Mouse (Mus musculus) stomach, adult 2 months (tissue): ENCODE data around the gene Anxa6. TPM values are rescaled to one million over a fixed set of nuclear protein-coding genes. Genes with fewer than 3 reads are reported as not detected.

Source experiments
- polyA plus RNA-seq: library from polyadenylated mRNA; depleted of rRNA; stranded (reverse); fragments of >200 nt; gene quantifications from 2 replicates; pipeline ENCODE4 v1.2.3, GENCODE M21; 2012; rRNA removed

Gene Anxa6
- 32.6 and 33.5 TPM in 2 replicates for polyA plus RNA-seq

DNA sequence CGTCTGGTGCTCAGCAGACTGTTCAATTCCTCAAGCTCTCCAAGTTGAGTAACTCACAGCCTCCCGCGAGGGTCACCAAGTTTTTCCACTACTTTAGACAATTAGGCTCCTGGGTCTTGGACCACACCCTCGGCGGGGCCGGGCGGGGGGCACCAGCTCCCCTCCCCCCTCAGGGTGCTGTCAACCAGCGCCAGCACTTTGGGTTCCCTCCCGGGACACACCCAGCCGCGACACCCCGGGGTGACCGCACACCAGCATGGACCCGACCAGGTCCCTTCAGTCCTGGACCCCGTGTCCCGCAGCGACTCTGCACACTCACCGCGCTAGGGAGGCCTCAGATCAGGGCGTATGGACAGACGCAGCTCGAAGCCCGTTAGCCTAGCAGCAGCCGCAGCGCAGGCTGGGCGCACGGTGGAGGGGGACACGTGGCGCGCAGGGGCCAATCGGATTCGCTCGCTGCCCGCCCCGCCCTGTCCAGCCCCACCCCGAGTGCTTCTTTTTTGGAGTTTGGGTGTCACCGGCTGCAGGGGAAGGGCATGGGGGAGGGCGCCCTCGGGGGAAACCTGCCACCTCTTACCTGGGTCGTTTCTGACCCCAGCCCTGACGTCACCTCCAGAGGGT, at the start of gene Anxa6:
TSS of gene Anxa6 (minus strand) at position 406 of the 621 bp plus-strand sequence.

DNA sequence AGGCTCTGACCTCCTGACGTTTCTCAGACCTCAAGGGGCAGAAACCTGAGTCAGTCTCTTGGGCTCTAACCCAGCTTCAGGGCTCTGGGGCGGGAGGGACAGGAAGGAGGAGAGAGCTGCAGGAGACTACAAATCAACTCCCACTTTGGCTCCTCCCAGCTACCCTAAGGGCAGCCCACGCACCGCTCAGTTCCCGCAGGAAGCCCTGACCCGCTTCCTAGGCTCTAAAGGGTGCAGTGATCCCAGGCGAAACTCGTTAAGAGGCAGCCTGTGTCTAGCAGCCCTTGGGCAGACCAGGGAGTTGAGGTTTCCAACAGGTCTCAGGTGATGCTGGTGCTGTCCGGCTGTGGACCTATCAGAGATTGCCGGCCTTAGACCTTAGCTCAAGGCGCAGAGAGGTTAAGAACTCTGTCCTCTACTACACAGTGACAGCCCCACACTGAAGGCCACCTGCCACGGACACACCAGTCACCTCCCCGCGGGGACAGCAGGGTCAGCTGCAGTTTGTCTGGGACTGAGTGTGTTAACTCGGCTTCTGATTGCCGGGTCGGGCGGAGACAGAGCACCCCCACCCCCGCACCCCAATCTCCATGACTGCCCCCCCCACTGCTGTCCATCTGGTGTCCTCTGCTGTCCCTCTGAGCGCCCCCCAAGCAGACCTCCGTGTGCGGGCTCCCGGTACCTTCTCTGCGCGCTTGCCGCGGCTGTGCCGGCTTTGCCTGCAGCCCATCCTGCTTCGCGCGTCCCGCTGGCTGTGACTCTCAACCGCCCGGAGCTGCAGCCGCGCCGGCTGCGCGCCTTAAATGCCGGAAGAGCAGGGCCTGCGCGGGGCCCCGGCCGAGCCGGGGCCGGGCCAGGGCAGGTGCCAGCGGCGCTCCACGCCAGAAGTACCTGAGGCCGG, 44.3 kb upstream of the Anxa6 start, which contains the start of gene Ccdc69:
TSS of gene Ccdc69 (minus strand) at position 801 of the 901 bp plus-strand sequence.

DNA sequence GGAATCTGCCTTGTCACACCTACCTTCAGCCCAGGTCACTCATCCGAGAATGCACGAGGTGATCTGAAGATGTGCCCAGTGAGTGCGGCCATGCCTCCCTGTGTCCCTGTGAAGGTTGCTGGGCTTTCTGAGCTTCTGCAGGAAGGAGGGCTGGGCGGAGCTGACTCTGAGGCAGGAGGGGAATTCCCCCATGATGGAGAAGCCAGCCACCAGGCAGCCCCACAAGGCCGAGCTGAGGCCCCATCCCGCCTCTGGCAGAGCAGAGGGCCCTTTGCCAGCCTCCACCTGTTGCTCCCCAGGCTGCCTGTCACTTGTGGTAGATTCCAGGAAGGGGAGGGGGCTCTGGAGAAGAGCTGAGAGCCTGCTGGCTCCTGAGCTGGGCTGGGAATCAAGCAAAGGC, 70.4 kb downstream of the Anxa6 start, which contains the start of gene Tnip1:
TSS of gene Tnip1 (minus strand) at position 108 of the 400 bp plus-strand sequence.

Other genes starting within 250 kb of the Anxa6 start
- 8.0 and 10.3 TPM in 2 replicates for gene Cdc42se2, start 245.8 kb downstream of the Anxa6 start, polyA plus RNA-seq
- 0.05 and 0.08 TPM in 2 replicates for gene Lyrm7, start 172.5 kb downstream of the Anxa6 start, polyA plus RNA-seq
- gene Hint1, start 167.1 kb downstream of the Anxa6 start, polyA plus RNA-seq, result 290 and 369 TPM in 2 replicates
- gene Gpx3, start 131.0 kb downstream of the Anxa6 start, polyA plus RNA-seq, result 93.9 and 103 TPM in 2 replicates
- gene Tnip1, start 70.5 kb downstream of the Anxa6 start, polyA plus RNA-seq, result 24.4 and 24.6 TPM in 2 replicates
- 0.44 and 0.86 TPM in 2 replicates for gene Ccdc69, start 44.7 kb upstream of the Anxa6 start, polyA plus RNA-seq
- gene Gm2a, start 64.7 kb upstream of the Anxa6 start, polyA plus RNA-seq, result 17.3 and 27.2 TPM in 2 replicates
- 0.03 and 0.12 TPM in 2 replicates for gene Slc36a3, start 118.3 kb upstream of the Anxa6 start, polyA plus RNA-seq
- 2.6 and 3.2 TPM in 2 replicates for gene Slc36a2, start 151.6 kb upstream of the Anxa6 start, polyA plus RNA-seq
- 9.4 and 10.3 TPM in 2 replicates for gene Slc36a1, start 170.9 kb upstream of the Anxa6 start, polyA plus RNA-seq